Mouse (Mus musculus): ENCODE measurements around the gene Cryba4.
A peak's percentile ranks its signal among the peaks of the same experiment; 100 is the strongest.

GRCm38 (mm10) chr5:112288193-112289141 lies 36.1 kb upstream of the Cryba4 start:
- TF ChIP-seq CTCF (IDR thresholded peaks at IDR 0.05), result peak; percentile 18; the same call in 1 of the 2 replicates
- TF ChIP-seq EP300 (IDR thresholded peaks at IDR 0.05), result peak; percentile 49

Data from lung, postnatal 0 days (tissue).